Mouse (Mus musculus) forebrain, embryonic 14.5 days (tissue): ENCODE results near the gene Ppp3ca. TPM values are rescaled to one million over a fixed set of nuclear protein-coding genes. Genes with fewer than 3 reads are reported as not detected.

Source experiments
- ATAC-seq: fragments of 200-750 bp; cut with Nextera tagmentation; 2 replicates; pipeline ENCODE4 v1.8.0; 2017; ENCODE audit warnings: mild to moderate bottlenecking, moderate library complexity
- DNase-seq: peaks from one replicate; pipeline ENCODE4 v3.0.0-alpha.2; 2015; ENCODE audit warnings: low spot score
- H3K27ac ChIP-seq: fragments of 300-500 bp; sonication (generic); 2 replicates; pipeline ENCODE4 v1.5.1; 2014; ENCODE audit warnings: low read depth, mild to moderate bottlenecking, control low read depth, low read length, moderate library complexity
- H3K27me3 ChIP-seq: fragments of 300-500 bp; sonication (generic); replicated peaks from 2 replicates; pipeline ENCODE4 v1.6.1; 2014; ENCODE audit warnings: low read length, control low read depth, mixed read lengths; ENCODE audit not compliant: control insufficient read depth, insufficient read depth
- H3K36me3 ChIP-seq: fragments of 300-500 bp; sonication (generic); 2 replicates; pipeline ENCODE4 v1.6.1; 2014; ENCODE audit warnings: low read length, control low read depth; ENCODE audit not compliant: control insufficient read depth, insufficient read depth
- H3K4me1 ChIP-seq: fragments of 300-500 bp; sonication (generic); 2 replicates; pipeline ENCODE4 v1.6.1; 2014; ENCODE audit warnings: antibody characterized with exemption, low read length, control low read depth; ENCODE audit not compliant: control insufficient read depth, insufficient read depth
- H3K4me2 ChIP-seq: fragments of 300-500 bp; sonication (generic); 2 replicates; pipeline ENCODE4 v1.6.1; 2014; ENCODE audit warnings: mild to moderate bottlenecking, control low read depth, low read length
- H3K4me3 ChIP-seq: fragments of 300-500 bp; sonication (generic); 2 replicates; pipeline ENCODE4 v1.5.1; 2014; ENCODE audit warnings: low read depth, low read length, control low read depth
- H3K9ac ChIP-seq: fragments of 300-500 bp; sonication (generic); 2 replicates; pipeline ENCODE4 v1.6.1; 2014; ENCODE audit warnings: mild to moderate bottlenecking, low read length, control low read depth, moderate library complexity
- H3K9me3 ChIP-seq: fragments of 300-500 bp; sonication (generic); replicated peaks from 2 replicates; pipeline ENCODE4 v1.6.1; 2016; ENCODE audit warnings: low read length, control low read depth, mixed read lengths; ENCODE audit not compliant: control insufficient read depth
- WGBS: fragments of 180-500 bp; shearing (Covaris S2); extraction: QIAGEN DNeasy Blood & Tissue Kit; methylation state at CpG from one replicate; pipeline ENCODE4 v1.1.7; 2014; 5-methylcytosine and 5-hydroxymethylcytosine counted together
- polyA plus RNA-seq: library from polyadenylated mRNA; unstranded; fragments of >200 nt; fragmentation: Nextera tagmentation; extraction: Ambion mirVana; gene quantifications from 2 replicates; pipeline ENCODE4 v1.2.1, GENCODE M21; 2014

The Ppp3ca gene
- polyA plus RNA-seq, 1 experiment from 2014 or later: 84.4 TPM

DNA sequence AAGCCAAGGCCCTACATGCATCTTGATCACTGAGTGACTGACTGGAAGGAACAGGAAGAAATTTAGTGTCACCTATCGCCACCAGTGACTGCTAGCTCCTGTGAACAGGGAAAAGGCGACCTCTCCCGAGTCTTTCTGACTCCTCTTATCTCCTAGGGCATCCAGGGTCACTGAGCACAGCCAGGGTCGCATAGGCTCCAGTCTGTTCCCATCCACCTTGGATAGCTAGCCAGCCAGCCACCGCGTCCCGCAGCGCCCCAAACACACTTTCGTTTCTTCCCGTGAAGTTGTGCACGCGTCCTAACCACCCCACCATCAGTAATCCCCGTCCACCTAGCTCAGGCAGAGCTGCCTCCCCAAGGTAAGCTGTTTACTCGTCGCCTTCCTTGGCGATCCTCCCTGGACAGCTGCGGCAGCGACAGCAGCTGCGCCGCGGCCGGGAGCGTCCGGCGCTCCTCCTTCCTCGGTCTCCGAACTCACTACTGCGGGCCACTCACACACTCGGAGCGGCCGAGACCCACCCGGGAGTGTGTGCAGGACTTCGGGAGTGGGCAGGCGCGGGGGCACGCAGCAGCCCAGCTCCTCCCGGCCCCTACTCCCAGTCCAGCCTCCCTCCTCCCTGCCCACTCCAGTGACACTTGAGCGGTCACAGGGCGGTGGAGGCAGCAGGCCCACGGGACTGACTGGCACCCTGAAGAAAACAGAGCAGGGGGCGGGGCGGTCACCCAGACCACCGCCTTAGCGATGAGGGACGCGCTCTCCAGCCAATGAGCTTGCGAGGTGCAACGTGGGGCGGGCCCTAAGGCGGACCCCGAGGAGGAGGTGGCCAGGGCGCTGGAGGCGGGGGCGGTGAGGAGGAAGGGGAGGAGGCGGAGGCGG is 454 bp upstream of the Ppp3ca start:
- H3K9ac ChIP-seq: peak overlapping the region; percentile 89
- DNase-seq (peak; percentile 98), ATAC-seq (peak; percentile 97)
- no peaks in the 10 kb centered on the region for H3K36me3 ChIP-seq
- H3K27ac ChIP-seq: peak overlapping the region; percentile 96
- WGBS: under 1% methylated on average over 49 of the region's 56 CpGs
- peak overlapping the region; percentile 70 for H3K4me2 ChIP-seq
- H3K27me3 ChIP-seq: no peaks in the 10 kb centered on the region
- H3K4me3 ChIP-seq: peak overlapping the region; percentile 87
- H3K9me3 ChIP-seq: no peaks in the 10 kb centered on the region
- peaks cover 9% of the 10 kb centered on the region; the same call in 1 of the 2 replicates for H3K4me1 ChIP-seq

DNA sequence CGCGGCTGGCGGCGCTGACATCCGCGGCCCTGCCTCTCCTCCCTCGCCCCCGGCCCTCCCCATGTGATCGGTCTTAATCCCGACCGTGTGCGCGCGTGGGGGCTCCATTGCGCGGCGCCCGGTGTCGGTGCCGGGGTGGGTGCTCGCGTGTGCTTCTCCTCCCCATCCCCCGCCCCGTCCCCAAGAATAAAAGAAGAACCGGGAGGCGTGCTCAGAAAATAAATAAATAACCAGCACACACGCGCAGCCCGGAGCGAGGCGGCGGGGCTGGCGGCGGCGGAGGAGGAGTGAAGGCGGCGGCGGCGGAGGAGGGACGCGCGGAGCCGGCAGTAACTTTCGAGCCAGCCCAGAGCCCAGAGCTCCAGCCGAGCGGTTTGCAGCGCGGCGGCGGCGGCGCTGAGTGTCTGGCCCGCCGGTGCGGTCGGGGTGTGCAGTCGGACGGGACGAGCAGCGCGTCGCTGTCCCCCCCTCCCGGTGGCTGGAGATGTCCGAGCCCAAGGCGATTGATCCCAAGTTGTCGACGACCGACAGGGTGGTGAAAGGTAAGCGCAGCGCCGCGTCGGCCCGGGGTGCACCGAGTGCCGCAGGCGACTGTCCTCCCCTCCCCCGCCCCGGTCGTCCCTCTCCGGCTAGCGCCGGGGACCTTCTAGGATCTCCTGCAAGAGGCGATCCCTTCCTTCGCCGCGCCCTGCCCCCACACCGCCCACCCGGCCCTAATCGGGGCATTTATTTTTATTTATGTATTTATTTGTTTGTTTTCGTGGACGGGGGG is 622 bp downstream of the Ppp3ca start:
- DNase-seq (peak; percentile 80), ATAC-seq (peak; percentile 61)
- Histone ChIP-seq H3K27ac (peak overlapping the region; percentile 96), H3K27me3 (no peaks in the 10 kb centered on the region), H3K9me3 (no peaks in the 10 kb centered on the region), H3K4me2 (peak overlapping the region; percentile 70), H3K9ac (peak overlapping the region; percentile 89), H3K36me3 (no peaks in the 10 kb centered on the region), H3K4me1 (peaks cover 10% of the 10 kb centered on the region; the same call in 1 of the 2 replicates), H3K4me3 (peak overlapping the region; percentile 87)
- WGBS: under 1% methylated on average over 72 of the region's 92 CpGs

DNA sequence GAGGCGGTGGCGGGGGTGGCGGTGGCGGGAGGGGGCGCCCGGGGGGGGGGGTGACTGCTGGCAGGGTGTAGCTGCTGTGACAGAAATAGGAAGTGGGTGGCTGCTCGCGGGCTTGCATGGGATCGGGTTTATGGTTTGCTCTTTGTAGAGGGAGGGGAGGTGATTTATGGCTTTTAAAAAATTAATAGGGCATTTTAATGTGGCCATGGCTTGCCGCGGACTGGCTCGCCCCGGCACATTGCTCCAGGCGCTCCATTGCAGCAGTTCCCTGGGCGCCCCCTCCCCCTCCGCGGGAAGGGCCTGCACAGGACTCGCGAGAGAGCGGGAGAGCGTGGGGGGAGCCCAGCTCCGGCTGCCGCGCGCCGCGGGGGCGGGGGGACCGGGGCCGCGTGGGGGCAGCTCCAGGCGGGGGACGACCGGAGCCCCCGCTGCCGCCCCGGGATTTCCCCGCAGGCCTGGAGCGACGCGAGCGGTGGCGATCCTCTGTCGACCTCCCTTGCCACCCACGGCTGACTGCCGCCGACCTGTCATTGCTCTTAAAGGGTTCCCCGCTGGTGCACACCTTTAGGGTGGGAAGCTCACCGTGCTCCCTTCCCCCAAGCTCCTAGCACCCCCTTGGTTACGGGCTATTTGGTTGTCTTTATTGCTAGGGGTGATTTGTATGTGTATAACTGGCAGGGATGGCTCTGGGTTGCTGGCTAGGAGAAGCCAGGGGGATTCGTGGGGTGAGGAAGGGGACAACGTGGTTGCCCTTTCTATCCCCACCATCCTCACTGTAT is 1.4 kb downstream of the Ppp3ca start:
- H3K4me3 ChIP-seq: peak overlapping the region; percentile 87
- no peaks in the 10 kb centered on the region for H3K9me3 ChIP-seq
- DNase-seq: peak; percentile 79
- H3K4me1 ChIP-seq: peaks cover 10% of the 10 kb centered on the region; the same call in 1 of the 2 replicates
- no peaks in the 10 kb centered on the region for H3K27me3 ChIP-seq
- peak overlapping the region; percentile 70 for H3K4me2 ChIP-seq
- peak overlapping the region; percentile 89 for H3K9ac ChIP-seq
- H3K36me3 ChIP-seq: no peaks in the 10 kb centered on the region
- WGBS: under 1% methylated on average over 45 of the region's 52 CpGs
- peak; percentile 29 for ATAC-seq
- H3K27ac ChIP-seq: peak overlapping the region; percentile 96

DNA sequence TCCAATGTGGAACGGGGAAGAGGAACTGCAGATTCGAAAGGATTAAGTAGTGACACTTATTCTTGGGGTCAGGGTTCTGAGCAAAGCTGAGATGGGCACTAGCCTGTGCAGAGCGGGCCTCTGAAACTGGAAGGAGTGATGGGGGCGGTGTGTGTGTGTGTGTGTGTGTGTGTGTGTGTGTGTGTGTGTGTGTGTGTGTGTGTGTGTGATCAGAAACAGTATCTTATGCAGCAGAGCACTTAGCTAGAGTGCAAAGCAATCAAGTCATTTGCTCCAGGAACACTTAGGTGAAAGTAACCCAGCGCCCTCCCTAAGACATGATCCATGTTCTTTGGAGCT is 2.0 kb downstream of the Ppp3ca start:
- H3K4me1 ChIP-seq: peaks cover 10% of the 10 kb centered on the region; the same call in 1 of the 2 replicates
- no peaks in the 10 kb centered on the region for H3K9me3 ChIP-seq
- peak overlapping the region; percentile 89 for H3K9ac ChIP-seq
- H3K4me2 ChIP-seq: peak overlapping the region; percentile 70
- DNase-seq (no peak), ATAC-seq (no peak)
- H3K27me3 ChIP-seq: no peaks in the 10 kb centered on the region
- H3K36me3 ChIP-seq: no peaks in the 10 kb centered on the region
- H3K27ac ChIP-seq: peak overlapping the region; percentile 96
- H3K4me3 ChIP-seq: peak overlapping the region; percentile 87
- 9% methylated on average over 4 of the region's 5 CpGs for WGBS

DNA sequence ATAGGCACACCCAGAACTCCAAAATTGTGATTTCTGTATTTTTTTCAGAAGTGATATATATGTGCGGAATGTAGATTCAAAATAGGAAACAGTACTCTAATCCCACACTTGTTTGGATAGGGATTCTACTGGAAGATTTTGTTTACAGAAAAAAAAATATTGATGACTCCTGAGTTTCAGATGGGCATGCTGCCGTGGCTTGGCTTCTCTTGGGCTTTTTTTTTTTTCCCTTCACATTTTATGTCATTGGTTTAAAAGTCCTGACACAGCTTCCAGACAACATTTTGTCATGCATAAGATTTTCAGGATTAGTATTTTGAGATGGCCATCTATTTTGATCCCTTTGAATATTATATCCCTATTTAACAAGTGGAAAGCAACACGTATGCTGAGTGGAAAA is 2.9 kb downstream of the Ppp3ca start:
- Histone ChIP-seq H3K36me3 (no peaks in the 10 kb centered on the region), H3K4me1 (peaks cover 10% of the 10 kb centered on the region; the same call in 1 of the 2 replicates), H3K27me3 (no peaks in the 10 kb centered on the region), H3K4me2 (no peak overlapping the region; the same call in 1 of the 2 replicates), H3K9ac (no peak overlapping the region), H3K27ac (no peak overlapping the region), H3K4me3 (no peak overlapping the region), H3K9me3 (no peaks in the 10 kb centered on the region)
- ATAC-seq: no peak
- WGBS: 83% methylated on average over 3 of the region's 3 CpGs
- DNase-seq: no peak

DNA sequence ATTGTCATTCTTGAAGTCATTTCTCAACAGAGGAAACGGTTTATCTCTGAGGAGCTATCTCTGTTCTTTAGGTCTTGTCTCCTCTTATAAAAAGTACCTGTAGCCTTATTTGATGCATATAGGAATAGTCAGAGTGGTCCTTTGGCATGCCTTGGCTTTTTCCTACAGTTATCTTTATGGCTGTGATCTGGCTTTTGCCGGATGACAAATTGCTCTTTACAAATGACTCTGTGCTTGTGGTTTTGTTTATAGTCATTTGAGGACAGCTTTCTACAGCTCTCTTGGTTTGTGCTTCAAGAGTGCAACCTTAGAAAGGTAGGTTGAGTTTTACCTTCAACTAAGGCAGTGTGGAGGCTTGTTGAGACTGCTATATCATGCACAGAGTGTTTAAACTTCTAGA is 3.4 kb downstream of the Ppp3ca start:
- no peaks in the 10 kb centered on the region for H3K9me3 ChIP-seq
- DNase-seq: no peak

DNA sequence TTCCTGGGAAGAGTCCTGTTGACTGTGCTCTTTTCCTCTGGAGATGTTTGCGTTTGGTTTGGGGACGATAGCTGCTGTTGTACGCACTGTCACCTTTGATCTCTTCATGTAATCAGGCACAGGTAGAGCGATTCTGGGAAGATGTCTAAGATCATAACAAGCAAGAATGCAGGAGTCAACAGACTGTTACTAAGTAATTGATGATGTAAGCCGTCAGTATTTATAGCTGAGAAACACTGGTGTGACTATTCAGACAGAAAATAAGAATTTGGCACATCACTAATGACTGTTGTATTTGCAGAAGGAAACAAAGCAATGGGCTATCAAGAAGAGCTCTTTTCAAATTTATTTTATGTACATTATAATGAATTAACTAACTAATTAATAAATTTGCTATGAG is 4.6 kb downstream of the Ppp3ca start:
- Histone ChIP-seq H3K27ac (no peak overlapping the region), H3K36me3 (no peaks in the 10 kb centered on the region), H3K4me2 (no peak overlapping the region), H3K4me1 (peaks cover 11% of the 10 kb centered on the region; the same call in 1 of the 2 replicates), H3K9me3 (no peaks in the 10 kb centered on the region), H3K9ac (no peak overlapping the region), H3K4me3 (no peak overlapping the region), H3K27me3 (no peaks in the 10 kb centered on the region)
- 45% methylated on average over 5 of the region's 5 CpGs for WGBS
- ATAC-seq: no peak
- DNase-seq: no peak

More for the DNA sequence above, 3.4 kb downstream of the Ppp3ca start:
- Histone ChIP-seq H3K27ac (no peak overlapping the region), H3K9ac (no peak overlapping the region), H3K27me3 (no peaks in the 10 kb centered on the region), H3K4me3 (no peak overlapping the region), H3K4me1 (peaks cover 10% of the 10 kb centered on the region; the same call in 1 of the 2 replicates), H3K36me3 (no peaks in the 10 kb centered on the region), H3K4me2 (no peak overlapping the region)
- no peak for ATAC-seq
- 91% methylated on average over 2 of the region's 2 CpGs for WGBS

DNA sequence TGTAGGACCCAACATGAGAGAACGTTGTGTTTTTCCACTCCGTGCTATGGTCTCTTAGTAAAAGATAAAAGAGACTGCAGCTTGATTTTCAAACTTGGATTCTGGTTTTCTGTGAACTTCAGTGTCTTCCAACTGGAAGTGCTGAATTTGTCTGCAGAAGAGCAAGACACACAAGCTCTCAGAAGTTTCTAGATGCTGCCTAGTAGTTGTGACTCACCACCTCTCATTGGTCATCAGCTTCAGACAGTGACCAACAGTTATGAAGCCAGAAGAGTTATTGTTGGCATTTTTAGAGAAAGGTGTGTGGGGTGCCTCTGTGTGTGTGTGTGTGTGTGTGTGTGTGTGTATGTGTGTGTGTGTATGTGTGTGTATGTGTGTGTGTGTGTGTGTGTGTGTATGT is 7.1 kb downstream of the Ppp3ca start:
- Histone ChIP-seq H3K9me3 (no peaks in the 10 kb centered on the region), H3K27ac (no peak overlapping the region), H3K4me3 (no peak overlapping the region), H3K9ac (no peak overlapping the region), H3K4me1 (peaks cover 13% of the 10 kb centered on the region; the same call in 1 of the 2 replicates), H3K4me2 (no peak overlapping the region), H3K36me3 (no peaks in the 10 kb centered on the region), H3K27me3 (no peaks in the 10 kb centered on the region)
- 84% methylated on average over 2 of the region's 2 CpGs for WGBS
- ATAC-seq (no peak), DNase-seq (no peak)
